Mouse (Mus musculus): Measurements from ENCODE around the gene Zc2hc1c. TPM values are rescaled to one million over a fixed set of nuclear protein-coding genes. Genes with fewer than 3 reads are reported as not detected.

Zc2hc1c gene
- polyA plus RNA-seq, 1 experiment: 11.6 TPM

DNA sequence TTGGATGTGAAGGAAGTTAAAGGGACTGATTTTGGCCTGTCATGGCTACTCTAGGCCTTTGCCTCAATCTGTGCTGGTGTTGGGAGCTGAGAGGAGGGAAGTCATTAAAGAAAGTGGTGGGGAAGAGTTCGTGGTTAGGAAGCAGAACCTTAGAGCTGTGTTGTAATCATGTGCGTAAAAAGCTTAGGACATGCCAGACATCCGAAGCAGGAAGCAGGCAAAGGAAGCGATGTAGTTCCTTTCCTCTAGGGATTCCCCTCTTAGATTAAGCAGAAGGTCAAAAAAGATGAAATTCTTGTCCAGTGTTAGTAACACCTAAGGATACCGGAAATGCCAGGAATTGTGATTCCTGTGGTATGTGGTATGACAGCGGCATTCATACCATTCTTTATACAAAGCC is 59.9 kb downstream of the Zc2hc1c start:
- no peak overlapping the region for H3K27ac ChIP-seq (ENCODE audit: control insufficient read depth, insufficient read depth, low read depth, low read length)
- no peak overlapping the region for H3K4me3 ChIP-seq (ENCODE audit: control insufficient read depth, low read depth, low read length)
- H3K4me1 ChIP-seq (ENCODE audit: control insufficient read depth, insufficient read depth, low read length): no peaks in the 10 kb centered on the region
- TF ChIP-seq CTCF (IDR thresholded peaks at IDR 0.05; ENCODE audit: control insufficient read depth, insufficient read depth, insufficient replicate concordance, low read depth, low read length): no peak
- TF ChIP-seq POLR2A (IDR thresholded peaks at IDR 0.05; ENCODE audit: control insufficient read depth, low read depth, low read length): no peak
- H3K27me3 ChIP-seq (ENCODE audit: control insufficient read depth, insufficient read depth, low read length): no peaks in the 10 kb centered on the region
- no peaks in the 10 kb centered on the region; the same call in none of the 2 replicates for H3K36me3 ChIP-seq (ENCODE audit: control insufficient read depth, insufficient read depth, low read length)

Other genes with a start within 250 kb of the Zc2hc1c start
- gene Prox2, start 177.8 kb upstream of the Zc2hc1c start, polyA plus RNA-seq (2012; rRNA removed): 38.3 and 42.1 TPM in 2 replicates
- 55.0 and 57.4 TPM in 2 replicates for gene Dlst, start 177.8 kb upstream of the Zc2hc1c start, polyA plus RNA-seq (2012; rRNA removed)
- gene Rps6kl1, start 137.3 kb upstream of the Zc2hc1c start, polyA plus RNA-seq (2012; rRNA removed): 0.04 and 0.05 TPM in 2 replicates
- gene Pgf, start 110.8 kb upstream of the Zc2hc1c start, polyA plus RNA-seq (2012; rRNA removed): 2.3 and 3.6 TPM in 2 replicates
- gene Eif2b2, start 69.1 kb upstream of the Zc2hc1c start, polyA plus RNA-seq (2012; rRNA removed): 52.6 and 54.0 TPM in 2 replicates
- 11.1 and 13.1 TPM in 2 replicates for gene Mlh3, start 18.0 kb upstream of the Zc2hc1c start, polyA plus RNA-seq (2012; rRNA removed)
- 187 and 199 TPM in 2 replicates for gene Acyp1, start 153 bp upstream of the Zc2hc1c start, polyA plus RNA-seq (2012; rRNA removed)
- gene Nek9, start 50.8 kb downstream of the Zc2hc1c start, polyA plus RNA-seq (2012; rRNA removed): 18.2 and 20.3 TPM in 2 replicates
- 86.0 and 87.3 TPM in 2 replicates for gene Tmed10, start 86.3 kb downstream of the Zc2hc1c start, polyA plus RNA-seq (2012; rRNA removed)
- gene Fos, start 185.3 kb downstream of the Zc2hc1c start, polyA plus RNA-seq (2012; rRNA removed): 0.63 and 1.2 TPM in 2 replicates